Mouse (Mus musculus) megakaryocyte, embryonic 14.5 days (primary cell): Measurements from ENCODE around the gene Rpl26. TPM values are rescaled to one million over a fixed set of nuclear protein-coding genes. Genes with fewer than 3 reads are reported as not detected.

Experiments used
- H3K27me3 ChIP-seq: replicated peaks from 2 replicates; pipeline ENCODE3; 2012; ENCODE audit warnings: inconsistent platforms
- H3K36me3 ChIP-seq: replicated peaks from 2 replicates; pipeline ENCODE3; 2012; ENCODE audit warnings: low read length, inconsistent platforms, mixed read lengths
- H3K4me1 ChIP-seq: 2 replicates; pipeline ENCODE4 v1.6.1; 2012; ENCODE audit warnings: inconsistent platforms
- H3K4me3 ChIP-seq: replicated peaks from 2 replicates; pipeline ENCODE3; 2012; ENCODE audit warnings: moderate library complexity, mild to moderate bottlenecking, inconsistent platforms
- H3K9me3 ChIP-seq: 2 replicates; pipeline ENCODE4 v1.6.1; 2012; ENCODE audit warnings: inconsistent platforms
- FLI1 ChIP-seq: IDR thresholded peaks from 2 replicates; pipeline ENCODE4 v1.6.1; 2012; ENCODE audit warnings: low read length, inconsistent platforms, mixed read lengths
- GATA1 ChIP-seq: IDR thresholded peaks from 3 replicates; pipeline ENCODE4 v1.6.1; 2012; ENCODE audit warnings: mixed read lengths, low read length, inconsistent platforms, borderline replicate concordance
- polyA plus RNA-seq: library from polyadenylated mRNA; stranded (reverse); fragments of >175 nt; gene quantifications from 2 replicates; pipeline ENCODE4 v1.2.3, GENCODE M21; 2012; ENCODE audit warnings: low replicate concordance; ENCODE audit not compliant: insufficient read depth

The Rpl26 gene
- polyA plus RNA-seq, 1 experiment: 116 TPM

DNA sequence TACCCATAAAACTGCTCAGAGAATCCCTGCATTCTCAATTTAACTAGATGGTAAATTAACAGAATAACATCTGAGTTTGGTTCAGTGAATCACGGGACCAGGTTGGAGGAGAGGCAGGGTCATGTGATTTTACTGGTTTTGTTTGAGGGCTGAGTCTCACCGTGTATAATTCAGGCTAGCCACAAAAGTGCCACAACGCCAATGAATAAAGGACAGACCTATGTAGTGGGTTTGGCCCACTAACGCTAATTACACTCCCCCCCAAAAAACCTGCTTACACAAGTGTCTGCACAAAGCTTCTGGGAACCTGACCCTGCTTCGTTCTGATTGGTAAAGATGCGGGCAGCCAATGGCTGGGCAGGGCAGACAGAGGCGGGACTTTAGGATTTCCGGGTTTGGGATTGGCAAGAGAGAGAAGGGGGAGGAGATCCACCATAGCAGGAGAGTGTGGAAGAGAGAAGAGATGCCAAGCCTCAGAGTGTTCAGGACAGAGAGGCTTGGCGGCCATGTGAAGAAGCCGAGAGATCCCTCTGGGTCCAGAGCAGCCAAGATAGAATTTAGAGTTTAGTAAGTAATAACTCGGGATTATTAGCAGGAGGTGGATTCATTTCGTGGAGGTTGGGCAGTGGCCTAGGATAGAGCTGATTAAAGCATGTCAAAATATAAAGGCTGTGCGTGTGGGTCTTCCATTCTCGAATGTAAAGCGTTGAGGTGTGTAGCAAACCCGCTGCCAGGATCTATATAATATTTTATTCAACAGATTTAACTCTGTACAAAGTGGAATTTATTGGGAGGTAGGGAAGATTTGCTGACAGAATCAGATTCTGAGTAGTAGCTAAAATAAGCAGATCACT is 38.3 kb downstream of the Rpl26 start:
- Histone ChIP-seq H3K4me3 (peak overlapping the region; percentile 90), H3K4me1 (peaks cover 22% of the 10 kb centered on the region), H3K36me3 (peaks cover 2% of the 10 kb centered on the region), H3K27me3 (peaks cover 6% of the 10 kb centered on the region), H3K9me3 (peaks cover 5% of the 10 kb centered on the region; the same call in 1 of the 2 replicates)
- TF ChIP-seq GATA1: no peak
- TF ChIP-seq FLI1: no peak

DNA sequence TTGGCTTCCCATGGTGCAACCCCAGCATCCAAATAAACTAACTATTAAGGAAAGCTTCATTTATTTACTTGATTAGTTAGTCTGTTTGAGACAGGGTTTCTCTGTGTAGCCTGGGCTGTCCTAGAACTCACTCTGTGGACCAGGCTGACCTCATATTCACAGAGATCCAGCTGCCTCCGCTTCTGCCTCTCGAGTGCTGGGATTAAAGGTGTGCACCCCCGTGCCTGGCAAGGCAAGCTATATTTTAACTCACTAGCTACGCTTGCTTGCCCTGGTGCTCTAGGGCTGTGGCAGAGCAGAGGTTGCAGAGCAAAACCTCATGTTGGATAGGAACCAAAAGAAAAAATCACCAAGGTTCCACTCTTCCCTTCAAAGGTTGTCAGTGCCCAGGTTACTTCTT is 39.1 kb downstream of the Rpl26 start:
- Histone ChIP-seq H3K9me3 (peaks cover 8% of the 10 kb centered on the region; the same call in 1 of the 2 replicates), H3K27me3 (peaks cover 8% of the 10 kb centered on the region), H3K4me3 (peak overlapping the region; percentile 90), H3K36me3 (peaks cover 5% of the 10 kb centered on the region), H3K4me1 (peaks cover 20% of the 10 kb centered on the region)
- TF ChIP-seq FLI1: no peak
- TF ChIP-seq GATA1: no peak

DNA sequence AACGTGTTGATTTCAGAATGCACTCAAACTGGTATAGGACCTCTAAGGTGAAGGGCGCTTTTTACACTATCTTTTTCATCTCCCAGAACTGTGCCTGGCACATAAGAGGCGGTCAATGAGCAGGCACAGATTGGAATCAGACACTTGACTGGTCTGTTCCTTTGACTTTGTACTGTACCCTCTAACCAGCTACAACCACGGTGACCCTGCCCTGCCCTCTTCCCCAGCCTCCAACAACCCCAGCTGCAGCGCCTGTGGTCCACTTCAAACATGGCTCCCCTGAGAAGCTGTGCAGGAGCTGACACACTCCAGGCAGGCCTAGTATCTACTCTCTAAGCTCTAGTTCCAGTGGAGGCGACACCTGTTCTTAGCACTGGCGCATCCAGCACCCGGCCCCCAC is 41.3 kb downstream of the Rpl26 start:
- Histone ChIP-seq H3K27me3 (peaks cover 23% of the 10 kb centered on the region), H3K36me3 (peaks cover 5% of the 10 kb centered on the region), H3K4me3 (no peak overlapping the region), H3K4me1 (peaks cover 24% of the 10 kb centered on the region), H3K9me3 (peaks cover 8% of the 10 kb centered on the region; the same call in 1 of the 2 replicates)
- TF ChIP-seq GATA1: no peak
- no peak for TF ChIP-seq FLI1

DNA sequence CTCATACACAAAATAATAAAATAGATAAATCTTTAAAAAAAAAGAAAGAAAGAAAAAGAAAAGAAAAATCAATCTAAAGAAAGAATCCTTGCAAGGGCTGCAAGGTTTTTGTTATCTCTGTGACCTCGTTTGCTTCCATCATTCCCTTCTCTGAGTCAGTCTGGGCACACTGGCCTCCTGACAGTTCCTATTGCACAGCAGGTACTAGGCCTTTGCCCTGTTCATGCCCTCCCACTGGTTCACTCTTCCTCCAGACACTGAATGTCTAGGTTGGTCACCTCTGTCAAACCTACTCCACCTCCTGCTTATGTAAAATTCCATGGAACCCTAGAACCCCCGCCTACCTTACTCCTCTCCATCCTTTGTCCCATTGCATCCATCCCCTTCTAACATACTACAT is 43.9 kb downstream of the Rpl26 start:
- Histone ChIP-seq H3K27me3 (peaks cover 28% of the 10 kb centered on the region), H3K4me3 (no peak overlapping the region), H3K4me1 (peaks cover 11% of the 10 kb centered on the region), H3K36me3 (peaks cover 5% of the 10 kb centered on the region), H3K9me3 (peaks cover 8% of the 10 kb centered on the region; the same call in 1 of the 2 replicates)
- TF ChIP-seq GATA1: no peak
- no peak for TF ChIP-seq FLI1

DNA sequence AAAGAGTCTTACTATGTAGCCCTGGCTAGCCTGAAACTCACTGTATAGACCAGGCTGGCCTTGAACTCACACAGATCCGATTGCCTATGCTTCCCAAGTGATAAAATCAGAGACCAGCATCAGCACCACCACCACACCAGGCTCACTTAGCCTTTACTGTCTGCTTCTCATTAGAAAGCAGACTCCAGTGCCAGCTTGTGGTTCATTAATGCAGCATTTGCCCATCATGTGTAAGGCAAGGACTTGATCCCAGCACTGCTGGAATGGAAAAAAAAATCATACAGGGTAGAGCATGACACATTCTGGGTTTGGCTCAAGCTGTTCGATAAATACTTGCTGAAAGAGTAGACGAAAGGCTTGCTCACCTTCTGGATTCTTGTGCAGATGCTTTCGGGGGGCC is 44.6 kb downstream of the Rpl26 start:
- peaks cover 28% of the 10 kb centered on the region for H3K27me3 ChIP-seq
- peaks cover 8% of the 10 kb centered on the region; the same call in 1 of the 2 replicates for H3K9me3 ChIP-seq
- H3K36me3 ChIP-seq: peaks cover 5% of the 10 kb centered on the region
- no peak overlapping the region for H3K4me3 ChIP-seq
- no peak for TF ChIP-seq FLI1
- TF ChIP-seq GATA1: no peak
- peaks cover 6% of the 10 kb centered on the region for H3K4me1 ChIP-seq

DNA sequence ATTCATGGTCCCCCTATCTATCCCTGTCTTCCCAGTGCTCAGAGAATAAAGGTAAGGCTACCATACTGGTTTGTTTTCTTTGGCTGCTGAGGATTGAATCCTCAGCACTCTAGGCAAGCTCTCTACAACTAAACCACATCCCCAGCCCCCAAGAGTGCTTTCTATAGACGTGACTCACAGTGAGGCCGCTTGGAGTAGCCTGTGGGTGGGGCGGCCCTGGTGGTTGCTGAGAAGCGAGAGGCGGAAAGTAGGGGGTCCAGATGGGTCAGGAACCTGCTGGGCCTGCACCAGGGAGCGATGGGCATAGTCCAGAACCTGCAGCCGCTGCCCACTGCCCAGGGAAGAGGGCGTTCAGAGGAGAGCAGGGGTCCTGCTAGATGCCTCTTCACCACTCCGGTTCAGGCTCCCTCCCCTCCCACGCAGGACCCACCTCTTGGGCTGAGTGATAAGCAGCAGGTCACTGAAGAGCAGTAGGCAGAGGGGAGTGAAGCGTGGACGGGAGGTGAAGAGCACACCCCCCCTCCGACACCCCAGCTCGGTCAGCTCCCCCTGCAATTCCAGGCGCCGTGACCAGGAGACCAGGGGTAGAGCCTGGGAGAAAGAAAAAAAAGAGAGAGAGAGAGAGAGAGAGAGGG is 45.5 kb downstream of the Rpl26 start:
- H3K9me3 ChIP-seq: peaks cover 8% of the 10 kb centered on the region; the same call in 1 of the 2 replicates
- no peak for TF ChIP-seq GATA1
- TF ChIP-seq FLI1: no peak
- peaks cover 5% of the 10 kb centered on the region for H3K36me3 ChIP-seq
- no peak overlapping the region for H3K4me3 ChIP-seq
- H3K4me1 ChIP-seq: peaks cover 6% of the 10 kb centered on the region; the same call in 1 of the 2 replicates
- H3K27me3 ChIP-seq: peaks cover 37% of the 10 kb centered on the region

DNA sequence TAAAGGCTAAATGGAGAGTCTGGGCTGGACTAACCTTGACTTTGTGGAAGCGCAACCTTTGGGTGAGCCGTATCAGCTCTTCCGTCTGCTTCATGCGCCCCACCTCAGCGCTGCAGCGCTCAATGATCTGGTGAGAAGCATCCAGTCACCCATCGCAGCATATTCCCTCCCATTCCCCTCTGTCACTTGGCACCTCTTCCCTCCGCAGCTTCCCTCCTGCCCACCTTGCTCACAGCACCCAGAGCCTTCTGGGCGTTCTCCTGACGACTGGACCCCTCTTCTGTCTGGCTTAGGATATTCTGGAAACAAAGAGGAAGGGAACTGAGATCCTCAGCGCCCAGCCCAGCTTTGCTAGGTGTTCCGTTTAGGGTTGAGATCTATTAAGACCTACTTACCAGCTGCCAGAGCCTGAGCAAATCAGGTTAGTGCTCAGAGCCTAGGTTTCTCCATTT is 46.2 kb downstream of the Rpl26 start:
- no peak overlapping the region for H3K4me3 ChIP-seq
- H3K27me3 ChIP-seq: peaks cover 40% of the 10 kb centered on the region
- H3K9me3 ChIP-seq: peaks cover 8% of the 10 kb centered on the region; the same call in 1 of the 2 replicates
- H3K4me1 ChIP-seq: peaks cover 6% of the 10 kb centered on the region; the same call in 1 of the 2 replicates
- H3K36me3 ChIP-seq: peaks cover 5% of the 10 kb centered on the region
- TF ChIP-seq FLI1 (no peak), GATA1 (no peak)

DNA sequence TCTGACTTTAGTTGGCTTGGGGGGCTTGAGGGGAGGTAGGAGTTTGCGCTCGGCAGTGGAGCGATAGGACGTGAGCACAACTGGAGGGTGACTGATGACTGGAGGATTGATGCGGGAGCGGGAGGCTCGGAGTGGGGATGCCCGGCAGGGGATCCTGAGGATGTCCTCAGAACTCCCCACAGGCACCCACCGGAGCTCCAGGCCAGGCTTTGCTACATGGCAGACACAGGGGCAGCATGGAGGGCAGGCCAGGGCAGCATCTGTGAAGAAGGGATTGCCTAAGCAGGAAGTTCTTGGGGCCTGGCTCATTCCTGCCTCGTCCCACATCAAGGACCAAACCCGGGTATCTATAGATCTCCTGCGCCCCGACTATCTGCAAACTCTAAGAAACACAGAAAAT is 52.5 kb downstream of the Rpl26 start:
- TF ChIP-seq GATA1 (no peak), FLI1 (no peak)
- no peaks in the 10 kb centered on the region for H3K9me3 ChIP-seq
- H3K4me1 ChIP-seq: peaks cover 38% of the 10 kb centered on the region
- no peaks in the 10 kb centered on the region for H3K36me3 ChIP-seq
- peaks cover 52% of the 10 kb centered on the region for H3K27me3 ChIP-seq
- H3K4me3 ChIP-seq: no peak overlapping the region

DNA sequence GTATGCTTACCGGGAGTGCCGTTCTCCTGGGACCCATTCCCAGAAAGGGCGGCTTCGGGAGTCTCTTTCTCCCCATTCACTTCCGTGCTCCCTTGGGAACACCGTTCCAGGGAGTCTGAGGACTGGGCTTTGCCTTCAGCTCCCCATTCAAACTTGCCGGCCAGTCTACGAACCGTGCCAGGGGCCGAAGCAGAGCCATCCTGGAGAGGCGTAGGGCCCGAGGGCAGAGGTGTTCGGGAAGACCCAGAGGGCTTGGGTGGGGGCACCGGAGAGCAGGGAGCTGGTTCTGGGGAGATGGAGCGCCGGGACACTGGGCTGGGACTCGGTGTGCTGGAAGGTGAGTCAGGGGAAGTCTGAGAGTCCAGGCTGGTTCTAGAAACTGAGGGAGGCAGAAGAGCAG is 53.0 kb downstream of the Rpl26 start:
- Histone ChIP-seq H3K36me3 (no peaks in the 10 kb centered on the region), H3K4me1 (peaks cover 38% of the 10 kb centered on the region), H3K4me3 (peak overlapping the region; percentile 88), H3K9me3 (no peaks in the 10 kb centered on the region), H3K27me3 (peaks cover 55% of the 10 kb centered on the region)
- TF ChIP-seq GATA1: no peak

DNA sequence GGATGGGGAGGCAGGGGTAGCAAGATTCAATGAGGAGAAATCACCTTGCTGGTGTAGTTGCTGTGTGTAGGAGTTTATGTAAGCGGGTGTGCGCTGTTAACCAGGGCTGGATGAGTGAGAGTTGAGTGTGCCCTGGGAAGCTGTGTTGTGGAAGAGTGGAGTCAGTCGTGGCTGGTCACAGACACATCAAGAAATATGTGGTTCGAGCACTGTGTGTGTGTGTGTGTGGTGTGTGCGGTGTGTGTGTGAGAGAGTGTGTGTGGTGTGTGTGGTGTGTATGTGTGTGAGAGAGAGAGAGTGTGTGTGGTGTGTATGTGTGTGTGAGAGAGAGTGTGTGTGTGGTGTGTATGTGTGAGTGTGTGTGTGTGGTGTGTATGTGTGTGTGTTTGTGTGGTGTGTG is 54.1 kb downstream of the Rpl26 start:
- TF ChIP-seq GATA1 (no peak), FLI1 (no peak)
- Histone ChIP-seq H3K4me1 (peaks cover 38% of the 10 kb centered on the region), H3K4me3 (peak overlapping the region; percentile 56), H3K27me3 (peaks cover 51% of the 10 kb centered on the region), H3K9me3 (no peaks in the 10 kb centered on the region), H3K36me3 (no peaks in the 10 kb centered on the region)
